Comparison of ENCODE assay signal across 8 mouse cellular contexts in genomic region chr3:55782771-55783170, GRCm38 (mm10). TPM values are rescaled to one million over a fixed set of nuclear protein-coding genes. Genes with fewer than 3 reads are reported as not detected.
DNase-seq lines count a peak whose midpoint lies in the region; ATAC-seq lines count a peak whose summit lies in the region.

No protein-coding gene starts in this region.

- peak overlapping the region; percentile 37 for H3K4me3 ChIP-seq in lung, embryonic 15.5 days
- peak overlapping the region; percentile 60 for H3K4me3 ChIP-seq in brown adipose tissue, adult 24 weeks (ENCODE audit: insufficient read depth, low read depth, low read length)
- peak overlapping the region; percentile 34 for H3K4me3 ChIP-seq in kidney, embryonic 15.5 days (replicated peaks)
- peak overlapping the region; percentile 51 for H3K4me3 ChIP-seq in midbrain, embryonic 16.5 days (ENCODE audit: low read depth, low read length)

- H3K27me3 ChIP-seq in lung, embryonic 15.5 days = peaks cover 78% of the 10 kb centered on the region
- peaks cover 86% of the 10 kb centered on the region for H3K27me3 ChIP-seq in kidney, embryonic 15.5 days
- no peaks in the 10 kb centered on the region for H3K27me3 ChIP-seq in midbrain, embryonic 16.5 days (ENCODE audit: control insufficient read depth, insufficient read depth, low read depth, low read length)

- no peaks in the 10 kb centered on the region for H3K36me3 ChIP-seq in lung, embryonic 15.5 days
- H3K36me3 ChIP-seq in kidney, embryonic 15.5 days = no peaks in the 10 kb centered on the region
- H3K36me3 ChIP-seq in midbrain, embryonic 16.5 days (ENCODE audit: control insufficient read depth, insufficient read depth, low read length) = no peaks in the 10 kb centered on the region

- peaks cover 25% of the 10 kb centered on the region for H3K4me1 ChIP-seq in lung, embryonic 15.5 days
- H3K4me1 ChIP-seq in brown adipose tissue, adult 24 weeks (ENCODE audit: control insufficient read depth, insufficient read depth, insufficient read length, low read length) = no peaks in the 10 kb centered on the region
- peaks cover 42% of the 10 kb centered on the region for H3K4me1 ChIP-seq in kidney, embryonic 15.5 days
- H3K4me1 ChIP-seq in midbrain, embryonic 16.5 days (ENCODE audit: control insufficient read depth, insufficient read depth, low read length) = peaks cover 20% of the 10 kb centered on the region

- WGBS in lung, embryonic 15.5 days = 5% methylated on average over 22 of the region's 22 CpGs
- WGBS in kidney, embryonic 15.5 days = 5% methylated on average over 22 of the region's 22 CpGs
- WGBS in midbrain, embryonic 16.5 days = 11% methylated on average over 22 of the region's 22 CpGs

- ATAC-seq in lung, embryonic 15.5 days (ENCODE audit: borderline replicate concordance, extremely low read depth, low FRiP score, low TSS enrichment) = no peak
- ATAC-seq in kidney, embryonic 15.5 days (replicated peaks; ENCODE audit: low FRiP score) = no peak
- ATAC-seq in midbrain, embryonic 16.5 days = 0 out of 2 replicates have a peak, but pooled peaks have one; percentile 2

- no peak for DNase-seq in lung, postnatal 14 days
- DNase-seq in gastrocnemius, postnatal 10 days = peak; percentile 48
- DNase-seq in layer of hippocampus, postnatal 25 days (ENCODE audit: extremely low spot score in 1 of 2, low spot score in 1 of 2) = no peak
- no peak for DNase-seq in layer of hippocampus, postnatal 14 days (ENCODE audit: low spot score in 2 of 2)

- no peak overlapping the region for H3K27ac ChIP-seq in lung, embryonic 15.5 days
- no peak overlapping the region for H3K27ac ChIP-seq in brown adipose tissue, adult 24 weeks (replicated peaks; ENCODE audit: low read depth, low read length)
- no peak overlapping the region for H3K27ac ChIP-seq in kidney, embryonic 15.5 days
- H3K27ac ChIP-seq in midbrain, embryonic 16.5 days (ENCODE audit: low read length) = peak overlapping the region; percentile 98

- H3K9ac ChIP-seq in lung, embryonic 15.5 days = no peak overlapping the region
- 0 out of 2 replicates have a peak overlapping the region, but pooled peaks have one; percentile 10 for H3K9ac ChIP-seq in kidney, embryonic 15.5 days
- peak overlapping the region; percentile 87 for H3K9ac ChIP-seq in midbrain, embryonic 16.5 days (ENCODE audit: low read depth, low read length)

- peak overlapping the region; percentile 62 for H3K4me2 ChIP-seq in lung, embryonic 15.5 days
- peak overlapping the region; percentile 57 for H3K4me2 ChIP-seq in kidney, embryonic 15.5 days
- peak overlapping the region; percentile 70 for H3K4me2 ChIP-seq in midbrain, embryonic 16.5 days (ENCODE audit: low read length)

- no peaks in the 10 kb centered on the region for H3K9me3 ChIP-seq in lung, embryonic 15.5 days
- no peaks in the 10 kb centered on the region for H3K9me3 ChIP-seq in kidney, embryonic 15.5 days (replicated peaks)
- no peaks in the 10 kb centered on the region for H3K9me3 ChIP-seq in midbrain, embryonic 16.5 days (replicated peaks; ENCODE audit: control insufficient read depth, low read length, poor library complexity, severe bottlenecking)

RNA-seq across cellular contexts. Expression of gene Mab21l1, which starts 0.5 kb away (rescaled TPM):
- polyA plus RNA-seq in lung, embryonic 15.5 days (2015; fragmentation: Nextera tagmentation; extraction: Ambion mirVana) = 0.54 and 1.1 TPM in 2 replicates
- not detected in 2 replicates for polyA plus RNA-seq in brown adipose tissue, adult 24 weeks (2012; ENCODE audit: insufficient read depth, insufficient read length, missing spikeins)
- total RNA-seq in gastrocnemius, postnatal 10 days (2021) = 1 to 10 TPM; 3.1 to 3.3 TPM
- polyA plus RNA-seq in kidney, embryonic 15.5 days (2015; fragmentation: Nextera tagmentation; extraction: Ambion mirVana) = 0.98 and 1.8 TPM in 2 replicates
- 136 and 156 TPM in 2 replicates for polyA plus RNA-seq in midbrain, embryonic 16.5 days (2015; fragmentation: Nextera tagmentation; extraction: Ambion mirVana)
- under 1 TPM; 0.44 to 0.75 TPM for total RNA-seq in layer of hippocampus, postnatal 25 days (2021)
- total RNA-seq in layer of hippocampus, postnatal 14 days (2021) = under 1 TPM; 0.64 to 0.71 TPM

Comparison
In these comparisons a context has a peak if more than half of its experiments do, and no peak if none do; other contexts are left out.
1. RNA of gene Mab21l1, which starts 0.5 kb away (polyA plus RNA-seq): 136 to 156 TPM in midbrain, embryonic 16.5 days; 0.98 to 1.8 TPM in kidney, embryonic 15.5 days, 0.54 to 1.1 TPM in lung, embryonic 15.5 days and not detected in brown adipose tissue, adult 24 weeks; every median in the first group is over 10 times any median in the second.
2. Peak in every context shown above with its lines, with median percentiles within 50 percentile points of each other: H3K4me2 ChIP-seq and H3K4me3 ChIP-seq.